Comparison of ENCODE assay signal across 11 mouse cellular contexts in the genomic region with DNA sequence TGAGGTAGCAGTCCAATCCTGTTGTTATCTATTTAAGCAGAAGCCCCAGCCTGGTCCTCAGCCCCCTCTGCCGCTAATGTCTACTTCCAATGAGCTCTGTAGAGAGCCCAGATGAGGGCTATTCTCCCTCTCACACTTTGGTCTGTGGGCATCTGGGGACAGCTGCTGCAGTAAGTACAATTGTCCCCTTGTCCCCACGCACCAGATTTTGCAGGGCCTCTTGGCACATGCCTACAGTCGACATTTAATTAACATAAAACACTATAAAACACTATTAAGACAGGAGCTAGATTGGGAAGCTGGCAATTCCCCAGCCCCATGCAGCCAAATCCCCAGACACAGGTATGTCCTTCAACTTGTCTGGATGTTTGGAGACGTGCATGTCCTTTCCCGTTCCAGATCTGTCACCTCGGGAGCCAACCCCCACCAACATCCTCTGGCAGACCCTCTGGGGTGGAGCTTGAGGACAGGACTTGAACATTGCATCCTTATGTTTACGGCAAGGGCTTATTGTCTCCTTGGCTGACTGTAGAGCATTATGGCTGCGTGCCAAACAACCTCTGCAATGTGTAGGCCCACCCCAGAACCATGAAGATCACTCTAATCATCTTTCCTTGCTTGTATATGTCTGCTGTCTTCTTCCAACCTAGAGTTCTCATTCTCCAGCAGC.
DNase-seq lines count a peak whose midpoint lies in the region; ATAC-seq and TF ChIP-seq lines count a peak whose summit lies in the region.
"Had no signal": no experiment of that assay in that cellular context is flagged by ENCODE, and none has a peak within 500 bp of the region (broad histone marks: within the 10 kb centered on the region; RNA-seq: fewer than 3 reads in every experiment).

No protein-coding gene starts in this region.

- H3K4me3 ChIP-seq in lung, postnatal 0 days (ENCODE audit: low read depth, low read length): no peak overlapping the region
- H3K4me3 ChIP-seq: limb, embryonic 13.5 days; midbrain, embryonic 12.5 days had no signal

- 46% methylated on average over 8 of the region's 8 CpGs for WGBS in lung, postnatal 0 days

- H3K36me3 ChIP-seq in lung, postnatal 0 days (ENCODE audit: insufficient read depth, low read length): no peaks in the 10 kb centered on the region
- H3K36me3 ChIP-seq: limb, embryonic 13.5 days; midbrain, embryonic 12.5 days had no signal

- no peak overlapping the region for H3K4me2 ChIP-seq in lung, postnatal 0 days (replicated peaks; ENCODE audit: low read depth, low read length)
- H3K4me2 ChIP-seq: limb, embryonic 13.5 days; midbrain, embryonic 12.5 days had no signal

- no peak overlapping the region for H3K27ac ChIP-seq in lung, postnatal 0 days (ENCODE audit: low read length)
- H3K27ac ChIP-seq: limb, embryonic 13.5 days; midbrain, embryonic 12.5 days had no signal

- ATAC-seq in lung, postnatal 0 days: peak; percentile 28
- no peak for ATAC-seq in monocyte, adult 5-6 weeks (replicated peaks; ENCODE audit: insufficient number of reproducible peaks, low FRiP score, low TSS enrichment, poor library complexity, severe bottlenecking)

- no peak for TF ChIP-seq EP300 in lung, postnatal 0 days (IDR thresholded peaks at IDR 0.05)

- peak; percentile 26 to 33 for DNase-seq in cerebellum, postnatal 14 days
- DNase-seq in cerebellum, adult 18-20 months: no peak
- peak; percentile 25 for DNase-seq in lung, postnatal 0 days (ENCODE audit: low spot score)
- no peak for DNase-seq in lung, postnatal 25 days (ENCODE audit: low spot score)
- peak; percentile 2 for DNase-seq in layer of hippocampus, adult 9-10 months (ENCODE audit: low spot score)
- DNase-seq in right cerebral cortex, postnatal 25 days: peak; percentile 6
- no peak for DNase-seq in spleen, adult 18-20 months
- DNase-seq: kidney, adult 2 months had no signal

- H3K9ac ChIP-seq in lung, postnatal 0 days (replicated peaks; ENCODE audit: low read depth): no peak overlapping the region
- H3K9ac ChIP-seq: limb, embryonic 13.5 days; midbrain, embryonic 12.5 days had no signal

- H3K9me3 ChIP-seq in lung, postnatal 0 days (ENCODE audit: low read length): no peaks in the 10 kb centered on the region
- H3K9me3 ChIP-seq: limb, embryonic 13.5 days; midbrain, embryonic 12.5 days had no signal

- no peaks in the 10 kb centered on the region for H3K27me3 ChIP-seq in lung, postnatal 0 days (replicated peaks; ENCODE audit: insufficient read depth, low read length)
- H3K27me3 ChIP-seq: limb, embryonic 13.5 days; midbrain, embryonic 12.5 days had no signal

- TF ChIP-seq CTCF in lung, postnatal 0 days (IDR thresholded peaks at IDR 0.05): no peak

- H3K4me1 ChIP-seq in lung, postnatal 0 days (ENCODE audit: insufficient read depth, low read depth, low read length): no peaks in the 10 kb centered on the region
- H3K4me1 ChIP-seq: midbrain, embryonic 12.5 days had no signal

Comparison
In these comparisons a context has a peak if more than half of its experiments do, and no peak if none do; other contexts are left out.
1. DNase-seq: peak in cerebellum, postnatal 14 days (2 of 2), lung, postnatal 0 days (single experiment), layer of hippocampus, adult 9-10 months (single experiment) and right cerebral cortex, postnatal 25 days (single experiment); none in cerebellum, adult 18-20 months (0 of 2), lung, postnatal 25 days (single experiment) and spleen, adult 18-20 months (0 of 2).